Mouse (Mus musculus): ENCODE data around the gene Pbp2. TPM values are rescaled to one million over a fixed set of nuclear protein-coding genes. Genes with fewer than 3 reads are reported as not detected.
A peak's percentile ranks its signal among the peaks of the same experiment; 100 is the strongest.

Gene Pbp2
- polyA plus RNA-seq (2014; fragmentation: Nextera tagmentation; extraction: Ambion mirVana) = not detected in 2 replicates

GRCm38 (mm10) chr6:135310305-135310704, at the start of gene Pbp2:
Gene Pbp2, minus strand, starts transcription at chr6:135310405.
- Histone ChIP-seq H3K27me3 (ENCODE audit: control insufficient read depth, insufficient read depth, low read length) (no peaks in the 10 kb centered on the region), H3K9me3 (ENCODE audit: control insufficient read depth, low read length) (no peaks in the 10 kb centered on the region), H3K36me3 (ENCODE audit: control insufficient read depth, insufficient read depth, low read length) (no peaks in the 10 kb centered on the region), H3K4me1 (ENCODE audit: control insufficient read depth in 2 of 2, insufficient read depth in 2 of 2, low read length in 2 of 2) (peaks cover 0 to 4% of the 10 kb centered on the region in 2 experiments; a peak in 1 of 4 replicates), H3K4me3 (ENCODE audit: control insufficient read depth in 1 of 2, insufficient read depth in 1 of 2, low read depth in 1 of 2, low read length in 2 of 2) (no peak within 1 kb of the TSS), H3K27ac (replicated peaks in 1 of 2; ENCODE audit: control insufficient read depth in 1 of 2, insufficient read depth in 1 of 2, low read depth in 2 of 2, low read length in 2 of 2) (no peak within 1 kb of the TSS), H3K9ac (ENCODE audit: low read length) (no peak within 1 kb of the TSS), H3K4me2 (ENCODE audit: low read length) (no peak within 1 kb of the TSS)
- 94% methylated on average over 9 of the region's 9 CpGs for WGBS
- no peak for ATAC-seq (ENCODE audit: insufficient number of reproducible peaks, insufficient read depth, low FRiP score, low read depth)

DNA sequence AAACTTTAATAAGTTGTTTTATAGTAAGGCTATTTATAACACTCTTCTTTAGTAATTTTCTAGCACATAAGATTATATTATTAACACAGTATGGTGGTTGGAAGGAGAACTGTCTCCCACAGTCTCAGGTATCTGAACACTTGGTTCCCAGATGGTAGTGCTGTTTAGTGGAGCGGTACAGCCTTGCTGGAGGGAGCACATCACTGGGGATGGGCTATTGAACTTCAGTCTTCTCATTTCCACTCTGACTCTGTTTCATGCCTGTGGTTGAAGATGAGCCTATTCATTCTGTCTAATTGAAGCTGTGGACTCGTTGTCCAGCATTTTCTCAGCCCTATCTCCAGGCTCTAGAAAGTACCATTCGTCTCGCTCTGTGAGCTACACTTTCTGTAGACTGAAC, 44.7 kb upstream of the Pbp2 start:
- Histone ChIP-seq H3K4me3 (ENCODE audit: control insufficient read depth in 1 of 2, insufficient read depth in 1 of 2, low read depth in 1 of 2, low read length in 2 of 2) (no peak overlapping the region), H3K9ac (ENCODE audit: low read length) (no peak overlapping the region), H3K27ac (replicated peaks in 1 of 2; ENCODE audit: control insufficient read depth in 1 of 2, insufficient read depth in 1 of 2, low read depth in 2 of 2, low read length in 2 of 2) (no peak overlapping the region), H3K36me3 (ENCODE audit: control insufficient read depth, insufficient read depth, low read length) (no peaks in the 10 kb centered on the region), H3K27me3 (ENCODE audit: control insufficient read depth, insufficient read depth, low read length) (no peaks in the 10 kb centered on the region), H3K9me3 (ENCODE audit: control insufficient read depth, low read length) (no peaks in the 10 kb centered on the region), H3K4me2 (ENCODE audit: low read length) (no peak overlapping the region), H3K4me1 (ENCODE audit: control insufficient read depth in 2 of 2, insufficient read depth in 2 of 2, low read length in 2 of 2) (peaks cover 3% of the 10 kb centered on the region in 2 experiments; a peak in 2 of 4 replicates)
- no peak for ATAC-seq (ENCODE audit: insufficient number of reproducible peaks, insufficient read depth, low FRiP score, low read depth)
- 81% methylated on average over 4 of the region's 4 CpGs for WGBS

GRCm38 (mm10) chr6:135352537-135352936, 42.3 kb upstream of the Pbp2 start:
- no peaks in the 10 kb centered on the region for H3K9me3 ChIP-seq (ENCODE audit: control insufficient read depth, low read length)
- H3K4me2 ChIP-seq (ENCODE audit: low read length) = no peak overlapping the region
- no peak overlapping the region for H3K9ac ChIP-seq (ENCODE audit: low read length)
- ATAC-seq (ENCODE audit: insufficient number of reproducible peaks, insufficient read depth, low FRiP score, low read depth) = no peak
- no peak overlapping the region for H3K4me3 ChIP-seq (ENCODE audit: control insufficient read depth in 1 of 2, insufficient read depth in 1 of 2, low read depth in 1 of 2, low read length in 2 of 2)
- no peak overlapping the region for H3K27ac ChIP-seq (replicated peaks in 1 of 2; ENCODE audit: control insufficient read depth in 1 of 2, insufficient read depth in 1 of 2, low read depth in 2 of 2, low read length in 2 of 2)
- 81% methylated on average over 4 of the region's 4 CpGs for WGBS
- H3K36me3 ChIP-seq (ENCODE audit: control insufficient read depth, insufficient read depth, low read length) = no peaks in the 10 kb centered on the region
- peaks cover 3% of the 10 kb centered on the region in 2 experiments; a peak in 2 of 4 replicates for H3K4me1 ChIP-seq (ENCODE audit: control insufficient read depth in 2 of 2, insufficient read depth in 2 of 2, low read length in 2 of 2)
- H3K27me3 ChIP-seq (ENCODE audit: control insufficient read depth, insufficient read depth, low read length) = no peaks in the 10 kb centered on the region

- no peak overlapping the region for H3K27ac ChIP-seq (replicated peaks in 1 of 2; ENCODE audit: control insufficient read depth in 1 of 2, insufficient read depth in 1 of 2, low read depth in 2 of 2, low read length in 2 of 2)
- H3K4me3 ChIP-seq (ENCODE audit: control insufficient read depth in 1 of 2, insufficient read depth in 1 of 2, low read depth in 1 of 2, low read length in 2 of 2) = no peak overlapping the region
- H3K9ac ChIP-seq (ENCODE audit: low read length) = no peak overlapping the region
Observed at GRCm38 (mm10) chr6:135351638-135352302, 41.6 kb upstream of the Pbp2 start.

GRCm38 (mm10) chr6:135341076-135341378, 30.8 kb upstream of the Pbp2 start:
- ATAC-seq (ENCODE audit: insufficient number of reproducible peaks, insufficient read depth, low FRiP score, low read depth) = no peak
- WGBS = 49% methylated on average over 4 of the region's 4 CpGs
- H3K27ac ChIP-seq (replicated peaks in 1 of 2; ENCODE audit: control insufficient read depth in 1 of 2, insufficient read depth in 1 of 2, low read depth in 2 of 2, low read length in 2 of 2) = peak overlapping the region; percentile 36 to 45; a peak in 2 of 4 replicates

More at GRCm38 (mm10) chr6:135351638-135352302, 41.6 kb upstream of the Pbp2 start:
- Histone ChIP-seq H3K4me2 (ENCODE audit: low read length) (no peak overlapping the region), H3K9me3 (ENCODE audit: control insufficient read depth, low read length) (no peaks in the 10 kb centered on the region), H3K4me1 (ENCODE audit: control insufficient read depth in 2 of 2, insufficient read depth in 2 of 2, low read length in 2 of 2) (peaks cover 3% of the 10 kb centered on the region in 2 experiments; a peak in 2 of 4 replicates), H3K27me3 (ENCODE audit: control insufficient read depth, insufficient read depth, low read length) (no peaks in the 10 kb centered on the region), H3K36me3 (ENCODE audit: control insufficient read depth, insufficient read depth, low read length) (no peaks in the 10 kb centered on the region)
- WGBS = 52% methylated on average over 8 of the region's 8 CpGs
- no peak for ATAC-seq (ENCODE audit: insufficient number of reproducible peaks, insufficient read depth, low FRiP score, low read depth)

DNA sequence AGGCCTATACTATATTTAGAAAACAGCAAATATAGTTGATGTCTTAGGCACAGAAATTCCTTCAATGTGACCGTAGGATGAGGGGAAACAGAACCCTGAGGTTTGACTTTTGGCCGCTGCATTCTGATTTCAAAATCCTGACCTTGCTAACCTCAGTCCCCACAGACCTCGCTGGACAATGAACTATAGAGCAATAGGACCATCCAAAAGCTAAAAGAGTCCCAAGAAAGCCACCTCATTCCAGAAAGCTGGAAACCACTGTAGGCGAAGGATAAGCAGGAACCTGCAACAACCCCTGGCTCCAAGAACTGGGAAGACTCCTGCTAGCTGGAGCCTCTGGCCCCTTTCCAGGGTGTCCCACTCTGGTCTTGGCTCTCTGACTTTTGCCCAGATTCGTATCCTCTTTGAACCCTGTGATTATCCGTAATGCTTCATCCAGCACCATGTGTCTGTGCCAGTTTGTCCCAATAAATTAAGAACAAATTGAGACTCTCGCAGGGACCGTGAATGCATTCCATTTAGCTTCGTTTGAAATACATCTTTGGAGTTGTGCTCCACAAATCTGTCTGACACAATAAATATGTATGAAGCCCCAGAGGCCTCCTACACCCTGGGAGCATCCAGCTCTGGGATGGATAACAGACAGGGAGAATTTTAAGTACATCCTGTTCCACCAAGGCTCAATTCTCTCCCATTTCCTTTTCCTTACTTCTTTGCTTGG, 30.3 kb upstream of the Pbp2 start:
- H3K27me3 ChIP-seq (ENCODE audit: control insufficient read depth, insufficient read depth, low read length) = no peaks in the 10 kb centered on the region
- no peaks in the 10 kb centered on the region for H3K36me3 ChIP-seq (ENCODE audit: control insufficient read depth, insufficient read depth, low read length)
- H3K4me2 ChIP-seq (ENCODE audit: low read length) = no peak overlapping the region
- H3K9ac ChIP-seq (ENCODE audit: low read length) = no peak overlapping the region
- no peaks in the 10 kb centered on the region for H3K9me3 ChIP-seq (ENCODE audit: control insufficient read depth, low read length)
- 66% methylated on average over 9 of the region's 9 CpGs for WGBS
- no peak for ATAC-seq (ENCODE audit: insufficient number of reproducible peaks, insufficient read depth, low FRiP score, low read depth)
- peaks cover 2% of the 10 kb centered on the region in 2 experiments; a peak in 1 of 4 replicates for H3K4me1 ChIP-seq (ENCODE audit: control insufficient read depth in 2 of 2, insufficient read depth in 2 of 2, low read length in 2 of 2)
- H3K27ac ChIP-seq (replicated peaks in 1 of 2; ENCODE audit: control insufficient read depth in 1 of 2, insufficient read depth in 1 of 2, low read depth in 2 of 2, low read length in 2 of 2) = peak overlapping the region; percentile 34 to 45
- H3K4me3 ChIP-seq (ENCODE audit: control insufficient read depth in 1 of 2, insufficient read depth in 1 of 2, low read depth in 1 of 2, low read length in 2 of 2) = no peak overlapping the region

More at GRCm38 (mm10) chr6:135341076-135341378, 30.8 kb upstream of the Pbp2 start:
- Histone ChIP-seq H3K4me2 (ENCODE audit: low read length) (no peak overlapping the region), H3K4me1 (ENCODE audit: control insufficient read depth in 2 of 2, insufficient read depth in 2 of 2, low read length in 2 of 2) (peaks cover 2% of the 10 kb centered on the region in 2 experiments; a peak in 1 of 4 replicates), H3K9ac (ENCODE audit: low read length) (no peak overlapping the region), H3K27me3 (ENCODE audit: control insufficient read depth, insufficient read depth, low read length) (no peaks in the 10 kb centered on the region), H3K36me3 (ENCODE audit: control insufficient read depth, insufficient read depth, low read length) (no peaks in the 10 kb centered on the region), H3K4me3 (ENCODE audit: control insufficient read depth in 1 of 2, insufficient read depth in 1 of 2, low read depth in 1 of 2, low read length in 2 of 2) (no peak overlapping the region), H3K9me3 (ENCODE audit: control insufficient read depth, low read length) (no peaks in the 10 kb centered on the region)

GRCm38 (mm10) chr6:135336376-135336775, 26.2 kb upstream of the Pbp2 start:
- Histone ChIP-seq H3K4me3 (ENCODE audit: control insufficient read depth in 1 of 2, insufficient read depth in 1 of 2, low read depth in 1 of 2, low read length in 2 of 2) (no peak overlapping the region), H3K36me3 (ENCODE audit: control insufficient read depth, insufficient read depth, low read length) (no peaks in the 10 kb centered on the region), H3K4me2 (ENCODE audit: low read length) (no peak overlapping the region), H3K4me1 (ENCODE audit: control insufficient read depth in 2 of 2, insufficient read depth in 2 of 2, low read length in 2 of 2) (peaks cover 12 to 13% of the 10 kb centered on the region in 2 experiments), H3K9me3 (ENCODE audit: control insufficient read depth, low read length) (no peaks in the 10 kb centered on the region), H3K27me3 (ENCODE audit: control insufficient read depth, insufficient read depth, low read length) (no peaks in the 10 kb centered on the region), H3K27ac (replicated peaks in 1 of 2; ENCODE audit: control insufficient read depth in 1 of 2, insufficient read depth in 1 of 2, low read depth in 2 of 2, low read length in 2 of 2) (no peak overlapping the region), H3K9ac (ENCODE audit: low read length) (no peak overlapping the region)
- 80% methylated on average over 8 of the region's 8 CpGs for WGBS
- no peak for ATAC-seq (ENCODE audit: insufficient number of reproducible peaks, insufficient read depth, low FRiP score, low read depth)
